Mouse (Mus musculus) heart, adult 2 months (tissue): ENCODE results near the gene Gm45140. TPM values are rescaled to one million over a fixed set of nuclear protein-coding genes. Genes with fewer than 3 reads are reported as not detected.

ENCODE experiments used
- DNase-seq, 2 experiments: peaks; one replicate each; pipeline ENCODE4 v3.0.0; 2021
- H3K27ac ChIP-seq: fragments of 200-600 bp; 2 replicates; pipeline ENCODE4 v1.8.1; 2022
- H3K27me3 ChIP-seq: fragments of 200-500 bp; 2 replicates; pipeline ENCODE4 v1.6.1; 2012; ENCODE audit warnings: mild to moderate bottlenecking, low read length, inconsistent platforms, mixed read lengths; ENCODE audit not compliant: control insufficient read depth, insufficient read depth
- H3K36me3 ChIP-seq: fragments of 200-500 bp; 2 replicates; pipeline ENCODE4 v1.6.1; 2012; ENCODE audit warnings: low read length, inconsistent platforms; ENCODE audit not compliant: control insufficient read depth, insufficient read depth
- H3K4me1 ChIP-seq: fragments of 200-500 bp; 2 replicates; pipeline ENCODE4 v1.6.1; 2011; ENCODE audit warnings: low read length; ENCODE audit not compliant: control insufficient read depth, insufficient read depth
- H3K4me3 ChIP-seq: fragments of 200-600 bp; 2 replicates; pipeline ENCODE4 v1.8.1; 2022
- H3K79me2 ChIP-seq: fragments of 200-500 bp; replicated peaks from 2 replicates; pipeline ENCODE4 v1.6.1; 2012; ENCODE audit warnings: mild to moderate bottlenecking, inconsistent platforms, low read length, moderate library complexity, mixed read lengths; ENCODE audit not compliant: control insufficient read depth, insufficient read depth
- H3K9ac ChIP-seq: fragments of 200-500 bp; 2 replicates; pipeline ENCODE4 v1.6.1; 2012; ENCODE audit warnings: low read depth, mild to moderate bottlenecking, control low read depth, inconsistent platforms, low read length, mixed read lengths
- CTCF ChIP-seq: fragments of 200-600 bp; IDR thresholded peaks from 2 replicates; pipeline ENCODE4 v1.8.1; 2022; ENCODE audit warnings: antibody characterized with exemption, mild to moderate bottlenecking, moderate library complexity
- EP300 ChIP-seq: fragments of 200-500 bp; IDR thresholded peaks from 2 replicates; pipeline ENCODE4 v1.6.1; 2011; ENCODE audit warnings: low read depth, low read length, control low read depth; ENCODE audit not compliant: insufficient read depth
- POLR2A ChIP-seq: fragments of 200-500 bp; IDR thresholded peaks from 2 replicates; pipeline ENCODE4 v1.6.1; 2011; ENCODE audit warnings: mild to moderate bottlenecking, low read depth, low read length, control low read depth; ENCODE audit not compliant: insufficient read depth
- WGBS: fragments of 180-500 bp; shearing (Covaris S2); methylation state at CpG from one replicate; pipeline ENCODE4 v1.1.7; 2018; 5-methylcytosine and 5-hydroxymethylcytosine counted together
- intact Hi-C: fragments of 180-260 bp; cut with DNase I; formaldehyde crosslinking; loops from one replicate; pipeline ENCODE4 v1.15.1; 2025
- polyA plus RNA-seq: library from polyadenylated mRNA; depleted of rRNA; stranded (reverse); fragments of >200 nt; gene quantifications from 2 replicates; pipeline ENCODE4 v1.2.3, GENCODE M21; 2012
- total RNA-seq, 2 experiments: library from RNA; stranded (reverse); gene quantifications; 2 replicates each; pipeline ENCODE4 v1.2.3; 2021

Gene Gm45140
- total and polyA plus RNA-seq, 3 experiments: 0.16 to 1.4 (median 0.23) TPM

DNA sequence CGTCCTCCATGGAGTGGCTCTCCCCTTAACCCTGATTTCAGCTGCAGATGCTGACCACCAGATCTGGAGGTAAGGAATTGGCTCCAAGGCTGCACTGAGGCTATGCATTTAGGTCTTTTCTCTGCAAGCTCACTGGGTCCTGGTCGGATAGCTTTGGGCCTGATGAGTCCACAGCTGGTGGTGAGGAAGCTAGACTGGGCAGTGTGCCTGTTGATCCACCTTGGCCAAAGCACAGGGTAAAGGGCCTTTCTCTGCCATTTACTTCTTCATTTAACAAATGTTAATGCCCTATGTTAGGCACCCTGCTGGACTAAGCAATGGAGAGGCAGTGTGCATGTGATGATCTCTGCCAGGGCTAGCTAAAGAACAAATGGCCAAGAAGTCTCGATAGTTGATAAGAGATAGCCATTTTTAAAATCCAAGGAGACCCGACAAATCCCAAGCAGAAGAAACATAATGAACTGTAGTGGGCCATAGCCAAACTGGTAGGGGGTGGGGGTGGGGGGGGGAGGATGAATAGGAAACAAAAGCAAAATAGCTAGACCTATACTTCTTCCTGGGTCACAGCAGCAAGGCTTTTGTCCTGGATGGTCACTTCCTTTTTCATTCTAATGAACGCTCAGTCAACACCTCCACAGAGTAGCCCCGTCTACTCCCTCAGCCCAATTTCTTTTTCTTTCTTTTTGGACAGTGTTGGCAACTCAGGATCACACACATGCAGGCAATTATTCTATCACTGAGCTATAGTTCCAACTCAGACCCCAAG lies 40.0 kb downstream of the Gm45140 start:
- WGBS: 56% methylated on average over 6 of the region's 6 CpGs
- DNase-seq: no peak
- H3K4me3 ChIP-seq: no peak overlapping the region
- TF ChIP-seq EP300 (no peak), POLR2A (no peak), CTCF (no peak)
- H3K27ac ChIP-seq: no peak overlapping the region
- no peaks in the 10 kb centered on the region for H3K36me3 ChIP-seq
- intact Hi-C loops: no loop called here
- no peaks in the 10 kb centered on the region; the same call in none of the 2 replicates for H3K4me1 ChIP-seq
- H3K27me3 ChIP-seq: no peaks in the 10 kb centered on the region
- H3K79me2 ChIP-seq: no peaks in the 10 kb centered on the region
- H3K9ac ChIP-seq: no peak overlapping the region

- WGBS: 88% methylated on average over 10 of the region's 10 CpGs
- intact Hi-C loops: no loop called here
Observed at GRCm38 (mm10) chr6:87793821-87794510, 41.6 kb downstream of the Gm45140 start.

DNA sequence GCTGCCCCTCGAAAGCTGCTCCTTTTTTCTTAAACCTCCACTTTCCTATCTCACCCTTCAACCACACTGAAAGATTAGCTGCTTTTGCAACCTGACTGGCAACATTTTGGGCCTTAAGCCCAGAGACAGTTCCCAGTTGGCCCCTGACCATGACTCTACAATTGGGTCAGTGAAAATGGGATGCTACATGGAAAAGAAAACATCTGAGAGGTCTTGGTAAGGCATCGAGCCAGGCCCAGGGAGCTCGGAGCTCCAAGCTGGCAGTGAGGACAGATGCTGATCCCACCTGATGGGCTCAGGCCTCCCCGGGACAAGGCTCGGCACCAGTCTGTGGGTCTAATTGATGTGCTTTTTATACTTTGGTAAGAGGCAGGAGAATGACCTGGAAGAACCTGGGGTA lies 43.8 kb downstream of the Gm45140 start:
- Histone ChIP-seq H3K27me3 (no peaks in the 10 kb centered on the region), H3K4me1 (peaks cover 4% of the 10 kb centered on the region), H3K79me2 (no peaks in the 10 kb centered on the region), H3K27ac (no peak overlapping the region), H3K4me3 (no peak overlapping the region), H3K9ac (no peak overlapping the region), H3K36me3 (no peaks in the 10 kb centered on the region)
- TF ChIP-seq EP300 (no peak), POLR2A (no peak), CTCF (no peak)
- intact Hi-C loops: no loop called here
- no peak for DNase-seq
- 96% methylated on average over 5 of the region's 5 CpGs for WGBS

More at GRCm38 (mm10) chr6:87793821-87794510, 41.6 kb downstream of the Gm45140 start:
- H3K27ac ChIP-seq: no peak overlapping the region
- H3K4me3 ChIP-seq: no peak overlapping the region
- H3K36me3 ChIP-seq: no peaks in the 10 kb centered on the region
- no peak for TF ChIP-seq POLR2A
- TF ChIP-seq EP300: no peak
- no peak for TF ChIP-seq CTCF
- no peaks in the 10 kb centered on the region for H3K79me2 ChIP-seq
- H3K27me3 ChIP-seq: no peaks in the 10 kb centered on the region
- DNase-seq: no peak
- no peak overlapping the region for H3K9ac ChIP-seq
- H3K4me1 ChIP-seq: no peaks in the 10 kb centered on the region; the same call in none of the 2 replicates

GRCm38 (mm10) chr6:87790779-87791480 lies 44.7 kb downstream of the Gm45140 start:
- H3K79me2 ChIP-seq: no peaks in the 10 kb centered on the region
- H3K4me1 ChIP-seq: peaks cover 4% of the 10 kb centered on the region
- no peak for DNase-seq
- TF ChIP-seq POLR2A (no peak), CTCF (no peak), EP300 (no peak)
- H3K4me3 ChIP-seq: no peak overlapping the region
- 56% methylated on average over 7 of the region's 7 CpGs for WGBS
- no peak overlapping the region for H3K27ac ChIP-seq
- intact Hi-C loops: no loop called here
- H3K27me3 ChIP-seq: no peaks in the 10 kb centered on the region
- H3K9ac ChIP-seq: no peak overlapping the region
- H3K36me3 ChIP-seq: no peaks in the 10 kb centered on the region

- no peak for TF ChIP-seq EP300
- no peak for TF ChIP-seq POLR2A
- no peak for TF ChIP-seq CTCF
- 83% methylated on average over 6 of the region's 6 CpGs for WGBS
- H3K27ac ChIP-seq: no peak overlapping the region
Observed at GRCm38 (mm10) chr6:87789791-87790190, 45.8 kb downstream of the Gm45140 start.

More at GRCm38 (mm10) chr6:87789791-87790190, 45.8 kb downstream of the Gm45140 start:
- H3K36me3 ChIP-seq: no peaks in the 10 kb centered on the region
- H3K9ac ChIP-seq: no peak overlapping the region
- no peaks in the 10 kb centered on the region for H3K79me2 ChIP-seq
- intact Hi-C loops: no loop called here
- H3K27me3 ChIP-seq: no peaks in the 10 kb centered on the region
- H3K4me1 ChIP-seq: peaks cover 4% of the 10 kb centered on the region
- no peak for DNase-seq
- H3K4me3 ChIP-seq: no peak overlapping the region
